11 mouse cellular contexts compared by ENCODE assay signal in the genomic region with DNA sequence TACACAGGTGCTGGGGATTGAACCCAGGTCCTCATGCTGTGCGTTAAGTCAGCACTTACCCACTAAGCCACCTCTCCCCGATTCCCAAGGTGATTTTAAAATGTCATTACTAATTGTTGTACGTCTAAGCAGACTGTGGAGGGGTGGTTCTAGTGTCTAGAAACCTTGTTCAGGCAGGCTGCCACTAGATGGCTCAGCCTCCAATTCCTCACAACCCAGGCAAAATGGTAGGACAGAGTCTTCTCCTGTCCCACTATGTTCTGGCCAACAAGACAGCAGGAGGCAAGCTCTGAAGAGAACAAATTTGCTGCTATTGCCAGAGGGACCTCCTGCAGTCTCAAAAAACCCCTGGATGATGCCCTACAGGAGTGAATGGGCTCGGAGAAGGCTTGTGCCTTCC. TPM values are rescaled to one million over a fixed set of nuclear protein-coding genes. Genes with fewer than 3 reads are reported as not detected.
DNase-seq lines count a peak whose midpoint lies in the region; ATAC-seq lines count a peak whose summit lies in the region.
"Had no signal": no experiment of that assay in that cellular context is flagged by ENCODE, and none has a peak within 500 bp of the region (broad histone marks: within the 10 kb centered on the region; RNA-seq: fewer than 3 reads in every experiment).

No protein-coding gene starts in this region.

- WGBS in neural tube, embryonic 15.5 days, result 62% methylated on average over 4 of the region's 4 CpGs

- DNase-seq in cerebellum, adult 9-10 months, result peak; percentile 39
- no peak for DNase-seq in cerebellum, adult 11 months
- peak; percentile 19 to 33 for DNase-seq in kidney, postnatal 25 days
- DNase-seq in kidney, postnatal 10 days, result no peak
- peak; percentile 13 for DNase-seq in 3T3-L1 (ENCODE audit: low read depth, low spot score)
- DNase-seq in cerebellum, postnatal 14 days, result peak; percentile 48 to 60
- no peak for DNase-seq in adrenal gland, adult (ENCODE audit: inconsistent age in 2 of 2, low spot score in 1 of 2)
- DNase-seq: lung, postnatal 14 days; right cerebral cortex, postnatal 25 days had no signal

- no peaks in the 10 kb centered on the region for H3K27me3 ChIP-seq in neural tube, embryonic 15.5 days (replicated peaks)
- H3K27me3 ChIP-seq: hindbrain, embryonic 12.5 days had no signal

- H3K4me2 ChIP-seq in neural tube, embryonic 15.5 days, result no peak overlapping the region
- H3K4me2 ChIP-seq: hindbrain, embryonic 12.5 days had no signal

- no peaks in the 10 kb centered on the region for H3K36me3 ChIP-seq in neural tube, embryonic 15.5 days
- H3K36me3 ChIP-seq: hindbrain, embryonic 12.5 days had no signal

- H3K4me1 ChIP-seq in neural tube, embryonic 15.5 days, result 0 out of 2 replicates have a peak, but pooled peaks cover 5% of the 10 kb centered on the region

- H3K27ac ChIP-seq in neural tube, embryonic 15.5 days (replicated peaks), result no peak overlapping the region
- H3K27ac ChIP-seq: hindbrain, embryonic 12.5 days had no signal

- H3K9ac ChIP-seq in neural tube, embryonic 15.5 days (replicated peaks), result no peak overlapping the region
- H3K9ac ChIP-seq: hindbrain, embryonic 12.5 days had no signal

- no peak for ATAC-seq in neural tube, embryonic 15.5 days (ENCODE audit: low FRiP score)

- H3K4me3 ChIP-seq in neural tube, embryonic 15.5 days (replicated peaks), result no peak overlapping the region
- H3K4me3 ChIP-seq: hindbrain, embryonic 12.5 days had no signal

- no peaks in the 10 kb centered on the region for H3K9me3 ChIP-seq in neural tube, embryonic 15.5 days (replicated peaks)
- H3K9me3 ChIP-seq: hindbrain, embryonic 12.5 days had no signal

RNA-seq across cellular contexts. Expression of gene Wnt11, which starts 47.0 kb away (rescaled TPM):
- polyA plus RNA-seq in neural tube, embryonic 15.5 days (2015; fragmentation: Nextera tagmentation; extraction: Ambion mirVana), result 1.9 and 2.5 TPM in 2 replicates

Comparison
In these comparisons a context has a peak if more than half of its experiments do, and no peak if none do; other contexts are left out.
1. DNase-seq: peak in cerebellum, adult 9-10 months (single experiment), kidney, postnatal 25 days (2 of 2), 3T3-L1 (single experiment) and cerebellum, postnatal 14 days (2 of 2); none in cerebellum, adult 11 months (single experiment), kidney, postnatal 10 days (single experiment) and adrenal gland, adult (0 of 2).